ENCODE assay signal across 8 mouse cellular contexts in the genomic region with DNA sequence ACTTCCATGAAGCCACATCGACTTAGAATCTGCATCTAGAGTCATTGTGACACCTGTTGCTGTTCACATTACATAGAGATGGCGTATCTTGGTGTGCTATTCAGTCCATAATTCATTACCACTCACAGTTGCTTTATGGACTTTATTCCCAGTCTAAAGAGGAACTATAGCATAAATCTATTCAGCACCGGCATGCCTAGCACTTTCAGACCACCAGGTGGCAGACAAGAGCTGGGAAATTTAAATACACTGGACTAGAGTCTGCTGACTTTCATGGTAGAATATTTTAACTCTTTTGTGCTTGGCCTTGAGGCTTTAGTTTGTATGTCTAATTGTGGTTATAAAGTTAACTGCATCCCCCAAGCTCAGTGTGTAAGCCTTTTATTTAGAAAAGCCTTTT.
DNase-seq lines count a peak whose midpoint lies in the region; ATAC-seq and TF ChIP-seq lines count a peak whose summit lies in the region.

No protein-coding gene starts in this region.

- no peak overlapping the region for H3K4me3 ChIP-seq in gastrocnemius, adult 2 months
- H3K4me3 ChIP-seq in G1E (ENCODE audit: low read depth, low read length), result no peak overlapping the region

- H3K36me3 ChIP-seq in G1E (replicated peaks), result no peaks in the 10 kb centered on the region

- intact Hi-C loops in gastrocnemius, adult 2 months (cut with DNase I), result loop anchor here (2.0 to 5.0 kb wide), 4 partner anchors 62 to 216 kb away; no protein-coding TSS in a partner anchor

- ATAC-seq in G1E (ENCODE audit: extremely low read depth, insufficient number of reproducible peaks, low FRiP score, poor library complexity, severe bottlenecking), result no peak
- peak; percentile 31 for ATAC-seq in megakaryocyte, adult 5-6 weeks (ENCODE audit: poor library complexity, severe bottlenecking)

- H3K4me1 ChIP-seq in G1E (ENCODE audit: insufficient read depth, low read depth, low read length), result no peaks in the 10 kb centered on the region

- H3K27ac ChIP-seq in gastrocnemius, adult 2 months, result no peak overlapping the region

- no peaks in the 10 kb centered on the region for H3K27me3 ChIP-seq in G1E (ENCODE audit: insufficient read depth, low read length)

- H3K9me3 ChIP-seq in G1E (replicated peaks), result no peaks in the 10 kb centered on the region

- peak; percentile 43 for DNase-seq in gastrocnemius, adult 2 months
- no peak for DNase-seq in gastrocnemius, postnatal 25 days
- DNase-seq in G1E (ENCODE audit: low spot score), result no peak
- peak; percentile 31 for DNase-seq in cerebellum, adult 9-11 months
- peak; percentile 68 to 79 for DNase-seq in frontal cortex, postnatal 36 days (ENCODE audit: low spot score in 2 of 2)
- peak; percentile 68 for DNase-seq in layer of hippocampus, adult 9-10 months (ENCODE audit: low spot score)
- peak; percentile 79 for DNase-seq in right cerebral cortex, postnatal 4 days

- peak; percentile 92 for TF ChIP-seq CTCF in gastrocnemius, adult 2 months (IDR thresholded peaks at IDR 0.05)
- TF ChIP-seq CTCF in G1E (IDR thresholded peaks at IDR 0.05; ENCODE audit: low read depth, low read length), result peak; percentile 61

Comparison
In these comparisons a context has a peak if more than half of its experiments do, and no peak if none do; other contexts are left out.
1. DNase-seq: peak in gastrocnemius, adult 2 months (single experiment), cerebellum, adult 9-11 months (single experiment), frontal cortex, postnatal 36 days (2 of 2), layer of hippocampus, adult 9-10 months (single experiment) and right cerebral cortex, postnatal 4 days (single experiment); none in gastrocnemius, postnatal 25 days (single experiment) and G1E (single experiment).